Mouse (Mus musculus) heart, postnatal 0 days (tissue): ENCODE data around the gene Afg1l. TPM values are rescaled to one million over a fixed set of nuclear protein-coding genes. Genes with fewer than 3 reads are reported as not detected.

ENCODE experiments used
- ATAC-seq: fragments of 200-750 bp; cut with Nextera tagmentation; 2 replicates; pipeline ENCODE4 v1.8.0; 2017; ENCODE audit warnings: low read depth, moderate number of reproducible peaks, moderate library complexity; ENCODE audit not compliant: insufficient read depth
- DNase-seq: peaks from one replicate; pipeline ENCODE4 v3.0.0-alpha.2; 2016; ENCODE audit warnings: low spot score
- H3K27ac ChIP-seq: fragments of 300-500 bp; sonication (generic); 2 replicates; pipeline ENCODE4 v1.5.1; 2014; ENCODE audit warnings: low read depth, mild to moderate bottlenecking
- H3K27me3 ChIP-seq: fragments of 300-500 bp; sonication (generic); 2 replicates; pipeline ENCODE4 v1.6.1; 2014; ENCODE audit warnings: low read length, mixed read lengths; ENCODE audit not compliant: control insufficient read depth, insufficient read depth
- H3K36me3 ChIP-seq: fragments of 300-500 bp; sonication (generic); replicated peaks from 2 replicates; pipeline ENCODE4 v1.6.1; 2014; ENCODE audit warnings: low read length, mixed read lengths; ENCODE audit not compliant: control insufficient read depth, insufficient read depth
- H3K4me1 ChIP-seq: fragments of 300-500 bp; sonication (generic); 2 replicates; pipeline ENCODE4 v1.6.1; 2014; ENCODE audit warnings: antibody characterized with exemption; ENCODE audit not compliant: control insufficient read depth, insufficient read depth
- H3K4me2 ChIP-seq: fragments of 300-500 bp; sonication (generic); 2 replicates; pipeline ENCODE4 v1.6.1; 2014; ENCODE audit warnings: low read depth, mild to moderate bottlenecking, low read length, moderate library complexity
- H3K4me3 ChIP-seq: fragments of 300-500 bp; sonication (generic); 2 replicates; pipeline ENCODE4 v1.5.1; 2014; ENCODE audit warnings: low read depth, low read length
- H3K9ac ChIP-seq: fragments of 300-500 bp; sonication (generic); replicated peaks from 2 replicates; pipeline ENCODE4 v1.6.1; 2014; ENCODE audit warnings: low read depth, low read length, mixed read lengths
- H3K9me3 ChIP-seq: fragments of 300-500 bp; sonication (generic); replicated peaks from 2 replicates; pipeline ENCODE4 v1.6.1; 2016; ENCODE audit warnings: low read length; ENCODE audit not compliant: control insufficient read depth
- CTCF ChIP-seq: IDR thresholded peaks from 2 replicates; pipeline ENCODE4 v1.5.1; 2016; ENCODE audit warnings: antibody characterized with exemption, control low read depth, low read depth
- EP300 ChIP-seq: IDR thresholded peaks from 2 replicates; pipeline ENCODE4 v1.6.1; 2016; ENCODE audit warnings: antibody characterized with exemption, low read depth
- WGBS: fragments of 180-500 bp; shearing (Covaris S2); extraction: QIAGEN DNeasy Blood & Tissue Kit; methylation state at CpG from one replicate; pipeline ENCODE4 v1.1.7; 2014; 5-methylcytosine and 5-hydroxymethylcytosine counted together
- polyA plus RNA-seq: library from polyadenylated mRNA; unstranded; fragments of >200 nt; fragmentation: Nextera tagmentation; extraction: Ambion mirVana; gene quantifications from 2 replicates; pipeline ENCODE4 v1.2.1, GENCODE M21; 2015
- total RNA-seq: library from RNA; depleted of rRNA; stranded (reverse); fragments of >200 nt; gene quantifications from 2 replicates; pipeline ENCODE4 v1.2.3, GENCODE M21; 2014; ENCODE audit warnings: low replicate concordance

Gene Afg1l
- total and polyA plus RNA-seq, 2 experiments from 2014 or later = 21.8 to 24.7 TPM

- no peak for ATAC-seq
- WGBS = 86% methylated on average over 5 of the region's 5 CpGs
- Histone ChIP-seq H3K27me3 (no peaks in the 10 kb centered on the region), H3K4me1 (no peaks in the 10 kb centered on the region), H3K27ac (no peak overlapping the region), H3K4me3 (no peak overlapping the region), H3K9ac (no peak overlapping the region), H3K36me3 (peaks cover 11% of the 10 kb centered on the region; the same call in 1 of the 2 replicates), H3K9me3 (peaks cover 6% of the 10 kb centered on the region; the same call in 1 of the 2 replicates), H3K4me2 (no peak overlapping the region)
- no peak for DNase-seq
- TF ChIP-seq EP300 = no peak
- no peak for TF ChIP-seq CTCF
Observed at GRCm38 (mm10) chr10:42436842-42437805, 41.2 kb downstream of the Afg1l start.

GRCm38 (mm10) chr10:42417530-42418174, 60.7 kb downstream of the Afg1l start:
- Histone ChIP-seq H3K4me2 (no peak overlapping the region), H3K36me3 (peaks cover 11% of the 10 kb centered on the region; the same call in 1 of the 2 replicates), H3K27ac (no peak overlapping the region), H3K4me3 (no peak overlapping the region), H3K9me3 (no peaks in the 10 kb centered on the region), H3K27me3 (no peaks in the 10 kb centered on the region), H3K9ac (no peak overlapping the region), H3K4me1 (no peaks in the 10 kb centered on the region)
- DNase-seq (no peak), ATAC-seq (no peak)
- no peak for TF ChIP-seq EP300
- TF ChIP-seq CTCF = no peak
- WGBS = 82% methylated on average over 10 of the region's 10 CpGs

GRCm38 (mm10) chr10:42415821-42416470, 62.4 kb downstream of the Afg1l start:
- no peak overlapping the region for H3K27ac ChIP-seq
- H3K36me3 ChIP-seq = peaks cover 11% of the 10 kb centered on the region; the same call in 1 of the 2 replicates
- WGBS = 78% methylated on average over 4 of the region's 4 CpGs
- H3K9me3 ChIP-seq = no peaks in the 10 kb centered on the region
- no peaks in the 10 kb centered on the region for H3K27me3 ChIP-seq
- H3K4me1 ChIP-seq = peaks cover 7% of the 10 kb centered on the region; the same call in 1 of the 2 replicates
- no peak overlapping the region for H3K4me2 ChIP-seq
- H3K4me3 ChIP-seq = no peak overlapping the region
- TF ChIP-seq CTCF (no peak), EP300 (no peak)
- DNase-seq (no peak), ATAC-seq (no peak)
- no peak overlapping the region for H3K9ac ChIP-seq

- H3K4me1 ChIP-seq = peaks cover 7% of the 10 kb centered on the region; the same call in 1 of the 2 replicates
- TF ChIP-seq EP300 (no peak), CTCF (no peak)
- H3K4me3 ChIP-seq = no peak overlapping the region
- peak overlapping the region; percentile 56 for H3K27ac ChIP-seq
- 17% methylated on average over 6 of the region's 6 CpGs for WGBS
- H3K9me3 ChIP-seq = no peaks in the 10 kb centered on the region
- no peak overlapping the region for H3K9ac ChIP-seq
- ATAC-seq = peak; percentile 83
- peaks cover 22% of the 10 kb centered on the region; the same call in 1 of the 2 replicates for H3K36me3 ChIP-seq
- 0 out of 2 replicates have a peak overlapping the region, but pooled peaks have one; percentile 19 for H3K4me2 ChIP-seq
- H3K27me3 ChIP-seq = no peaks in the 10 kb centered on the region
- DNase-seq = peak; percentile 76
Observed at GRCm38 (mm10) chr10:42410748-42411537, 67.4 kb downstream of the Afg1l start.
